Mouse (Mus musculus) testis, adult 2 months (tissue): ENCODE measurements at regions not wholly inside any gene's neighbourhood (a gene's known extent, or its start where the extent isn't known, plus 50 kb on each side); places are given as distances from the start of the nearest gene placed in this dataset.

Experiments used
- CTCF ChIP-seq: fragments of 200-500 bp; IDR thresholded peaks from 2 replicates; pipeline ENCODE4 v1.5.1; 2012; ENCODE audit warnings: low read depth, mild to moderate bottlenecking, inconsistent platforms, low read length, moderate library complexity; ENCODE audit not compliant: control insufficient read depth, insufficient read depth, insufficient replicate concordance
- POLR2A ChIP-seq: fragments of 200-500 bp; IDR thresholded peaks from 2 replicates; pipeline ENCODE4 v1.6.1; 2012; ENCODE audit warnings: low read depth, mild to moderate bottlenecking, inconsistent platforms, low read length, moderate library complexity; ENCODE audit not compliant: control insufficient read depth

- no peak for TF ChIP-seq CTCF
- no peak for TF ChIP-seq POLR2A
These were observed 189.5 kb upstream of the Cnr1 start for GRCm38 (mm10) chr4:33734923-33735322.
